Mouse (Mus musculus) forelimb bud, embryonic 11.5 days (tissue): ENCODE results near the gene Metrn.
A peak's percentile ranks its signal among the peaks of the same experiment; 100 is the strongest.

Source experiments
- DNase-seq: peaks from one replicate; pipeline ENCODE4 v3.0.0-alpha.2; 2012; ENCODE audit warnings: low read depth, low spot score

Metrn gene

DNA sequence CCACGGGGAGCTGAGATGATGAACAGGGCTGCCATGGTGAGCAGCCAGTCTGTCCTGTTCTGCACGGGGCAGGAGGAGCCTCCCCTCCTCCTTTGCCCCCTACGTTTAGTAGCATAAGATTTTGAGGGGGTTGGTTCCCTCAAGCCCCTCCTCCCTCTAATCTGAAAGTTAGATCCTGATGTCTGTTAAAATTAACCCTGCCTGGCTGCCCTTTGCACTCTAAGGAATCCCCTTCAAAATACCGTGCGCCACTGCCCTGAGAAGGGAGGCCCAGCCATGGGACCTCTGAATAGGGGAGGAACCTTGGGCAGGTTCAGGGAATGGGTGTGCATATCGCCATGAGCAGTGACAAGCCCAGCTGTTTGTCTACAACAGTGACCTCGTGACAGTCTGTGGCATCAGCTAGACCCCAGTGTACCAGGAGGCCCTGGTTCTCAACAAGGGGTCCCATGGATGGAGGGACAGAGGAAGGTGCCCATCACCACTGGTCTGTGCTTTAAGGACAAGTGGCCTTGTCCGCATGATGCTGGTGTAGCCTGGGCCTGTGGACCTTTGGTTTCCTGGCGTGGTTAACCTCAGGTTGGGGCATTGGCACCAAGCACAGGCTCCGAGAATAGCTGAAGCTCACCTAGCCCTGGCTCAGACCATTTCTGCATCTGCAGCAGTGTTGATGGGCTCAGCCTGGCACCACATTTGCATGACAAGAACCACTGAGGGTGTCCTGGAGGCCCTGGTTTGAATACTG is 21.4 kb downstream of the Metrn start:
- no peak for DNase-seq

DNA sequence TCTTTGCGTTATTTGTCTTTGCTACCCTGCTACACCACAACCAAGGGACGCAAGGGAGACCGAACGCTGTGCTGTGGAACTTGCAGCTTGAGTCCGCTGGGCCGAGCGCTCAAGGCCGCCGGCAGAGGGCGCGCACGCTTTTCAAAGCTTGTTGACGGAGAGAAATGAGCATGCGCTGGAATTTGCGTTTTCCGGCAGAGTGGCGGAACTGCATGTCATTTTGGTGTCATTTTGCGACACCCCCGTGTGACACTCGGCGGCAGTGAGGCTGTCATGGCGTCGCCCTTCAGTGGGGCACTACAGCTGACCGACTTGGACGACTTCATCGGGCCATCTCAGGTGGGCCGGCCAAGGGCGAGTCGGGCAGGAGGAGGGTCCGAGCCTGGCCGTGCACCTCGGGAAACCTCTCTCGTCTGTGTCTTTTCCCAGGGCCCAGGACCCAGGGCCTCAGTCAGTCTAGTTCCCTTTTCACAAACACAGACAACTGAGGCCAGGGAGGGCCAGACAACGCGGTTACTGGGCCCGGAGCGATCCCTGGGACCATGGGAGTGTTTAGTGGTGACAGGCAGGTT is 23.3 kb downstream of the Metrn start, which contains the start of gene Narfl:
TSS of gene Narfl (plus strand) at position 228 of the 572 bp plus-strand sequence.
- DNase-seq = peak; percentile 98

DNA sequence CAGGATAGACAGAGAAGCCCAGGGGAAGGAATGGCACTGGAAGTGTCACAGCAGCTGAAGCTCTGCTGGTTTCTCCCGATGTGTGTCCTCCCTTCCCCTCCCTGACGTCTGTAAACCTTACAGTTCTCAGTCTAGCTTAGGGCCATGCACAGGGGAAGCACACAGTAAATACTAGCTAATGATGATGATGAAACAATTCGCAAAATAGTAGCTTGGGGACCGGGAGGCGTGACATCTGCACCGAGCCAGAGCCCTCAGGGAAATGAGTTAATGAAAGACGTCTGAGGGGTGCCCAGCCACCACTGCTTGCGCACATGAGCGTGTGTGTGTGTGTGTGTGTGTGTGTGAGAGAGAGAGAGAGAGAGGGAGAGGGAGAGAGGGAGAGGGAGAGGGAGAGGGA is 27.6 kb downstream of the Metrn start:
- no peak for DNase-seq

DNA sequence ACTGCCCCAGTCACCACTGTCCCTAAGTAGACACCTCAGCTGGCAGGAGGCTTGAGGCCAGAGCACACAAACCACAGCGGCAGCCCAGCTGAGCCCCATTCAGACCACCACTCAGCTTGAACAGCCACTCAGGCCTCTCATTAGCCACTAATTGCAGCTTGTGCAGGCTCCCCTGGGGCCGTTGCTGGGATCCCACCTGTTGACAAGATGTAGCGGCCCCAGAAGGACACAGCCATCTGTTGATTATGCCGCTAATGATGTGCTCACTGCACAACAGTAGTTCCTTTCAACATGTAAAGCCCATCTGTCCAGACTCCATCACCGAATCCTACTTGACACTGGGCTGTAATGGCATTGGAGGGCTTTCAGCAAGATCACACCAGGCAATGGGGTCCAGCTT is 31.1 kb downstream of the Metrn start:
- peak; percentile 62 for DNase-seq

DNA sequence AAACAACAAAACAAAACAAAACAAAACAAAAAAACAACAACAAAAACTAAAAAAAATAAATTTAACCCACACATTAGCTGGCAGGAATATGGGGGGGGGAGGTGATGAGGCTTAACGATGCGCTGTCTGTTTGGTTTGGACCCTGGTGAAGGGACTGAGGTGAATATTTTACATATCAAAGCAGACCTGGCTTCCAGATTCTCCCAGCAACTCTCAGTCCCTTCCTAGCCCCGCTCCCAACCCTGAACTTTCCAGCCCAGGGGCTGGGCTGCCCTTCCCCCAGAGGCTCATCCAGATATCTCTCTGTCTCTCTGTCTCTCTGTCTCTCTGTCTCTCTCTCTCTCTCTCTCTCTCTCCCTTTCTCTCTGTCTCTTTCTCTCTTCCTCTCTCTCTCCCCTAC is 34.3 kb downstream of the Metrn start:
- DNase-seq = no peak

DNA sequence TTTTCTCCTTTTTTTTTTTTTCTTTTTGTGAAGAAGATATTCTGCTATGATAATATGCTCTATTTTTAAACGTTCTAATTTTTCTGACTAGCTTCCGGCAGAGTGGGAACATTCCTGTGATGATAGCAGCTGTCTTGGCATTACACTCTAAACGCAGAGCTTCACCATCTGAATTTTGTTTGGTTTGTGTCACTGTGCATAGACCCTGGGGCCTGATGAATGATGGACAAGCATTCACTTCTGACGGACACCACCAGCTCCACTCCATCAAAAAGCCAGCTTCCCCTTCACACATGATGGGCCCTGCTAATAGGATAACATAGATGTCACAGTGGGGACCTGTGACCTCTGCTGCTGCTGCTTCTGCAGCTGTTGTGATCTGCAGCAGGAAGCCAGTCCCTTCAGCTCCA is 35.4 kb downstream of the Metrn start:
- no peak for DNase-seq

DNA sequence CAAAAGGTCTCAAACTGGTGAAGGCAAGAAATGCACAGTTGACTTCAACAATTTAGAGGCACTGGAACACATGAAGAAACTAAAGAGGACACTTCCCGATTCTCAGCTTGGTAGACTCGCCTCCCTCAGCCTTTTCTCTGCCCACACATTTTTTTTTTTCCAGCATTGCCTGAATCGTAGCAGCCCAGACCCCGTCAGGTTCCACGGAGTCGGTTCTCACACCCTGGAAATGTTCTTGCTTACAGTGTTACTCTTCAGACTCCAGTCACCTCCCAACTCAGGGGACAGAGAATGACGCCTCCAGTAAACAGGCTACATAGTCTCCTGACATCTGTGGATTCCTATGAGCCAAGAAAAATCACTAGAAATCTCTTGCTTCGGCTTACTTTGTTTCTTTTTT is 36.8 kb downstream of the Metrn start:
- no peak for DNase-seq

DNA sequence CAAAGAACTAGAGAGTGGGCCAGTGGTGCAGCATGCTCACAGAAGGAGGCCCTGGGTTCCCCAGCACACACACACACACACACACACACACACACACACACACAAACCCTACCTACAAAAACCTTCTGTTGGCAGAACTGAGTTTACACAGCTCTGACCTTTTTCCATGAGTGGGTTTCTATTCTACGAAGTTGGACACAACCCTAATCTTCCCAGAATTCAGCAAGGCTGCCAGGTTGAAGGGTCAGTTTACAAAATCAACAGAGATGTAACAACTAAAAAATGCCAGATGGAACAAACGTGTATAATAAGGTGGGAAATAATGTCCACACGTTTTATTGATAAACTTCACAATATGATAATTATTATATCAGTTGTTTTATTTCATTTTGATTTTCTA is 39.2 kb downstream of the Metrn start:
- no peak for DNase-seq

DNA sequence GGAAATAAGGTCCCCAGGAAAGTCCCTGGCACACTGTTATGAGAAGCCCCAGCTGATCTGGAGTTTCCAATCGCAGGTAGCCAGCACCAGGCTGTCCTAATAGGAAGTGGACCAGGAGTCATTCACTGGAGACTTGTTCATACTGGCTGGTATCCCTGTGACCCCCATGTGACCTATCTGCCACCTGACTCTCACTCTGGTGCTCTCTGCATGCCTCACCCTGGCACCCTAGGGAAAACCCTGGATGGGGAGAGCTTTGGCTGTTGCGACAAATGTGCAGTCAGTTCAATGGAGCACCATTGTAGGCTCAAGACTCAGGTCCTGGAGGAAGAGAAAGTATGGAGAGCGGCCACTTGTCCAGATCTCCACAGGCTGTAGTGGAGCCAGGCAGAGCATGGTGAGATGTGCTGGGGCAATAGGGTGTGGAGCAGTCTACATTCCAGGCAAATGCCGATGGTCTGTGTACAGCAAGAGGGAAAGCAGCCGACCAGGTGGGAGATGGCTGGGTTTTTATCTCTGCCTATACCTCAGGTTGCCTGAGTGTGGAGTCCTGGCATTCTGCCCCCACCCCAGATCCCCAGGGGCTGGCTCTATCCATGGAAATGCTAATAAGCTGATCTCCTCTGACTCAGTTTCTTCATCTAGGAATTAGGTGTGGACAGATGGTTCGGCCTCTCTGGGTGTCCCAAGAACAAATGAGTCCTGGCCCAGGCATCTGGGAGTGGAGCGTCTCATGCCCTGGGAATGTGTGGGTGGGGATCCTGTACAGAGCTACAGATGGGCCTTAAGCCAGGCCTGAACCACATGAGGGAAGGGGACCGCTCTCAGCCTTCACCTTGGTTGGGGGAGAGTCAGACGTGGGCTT is 40.3 kb downstream of the Metrn start:
- no peak for DNase-seq

DNA sequence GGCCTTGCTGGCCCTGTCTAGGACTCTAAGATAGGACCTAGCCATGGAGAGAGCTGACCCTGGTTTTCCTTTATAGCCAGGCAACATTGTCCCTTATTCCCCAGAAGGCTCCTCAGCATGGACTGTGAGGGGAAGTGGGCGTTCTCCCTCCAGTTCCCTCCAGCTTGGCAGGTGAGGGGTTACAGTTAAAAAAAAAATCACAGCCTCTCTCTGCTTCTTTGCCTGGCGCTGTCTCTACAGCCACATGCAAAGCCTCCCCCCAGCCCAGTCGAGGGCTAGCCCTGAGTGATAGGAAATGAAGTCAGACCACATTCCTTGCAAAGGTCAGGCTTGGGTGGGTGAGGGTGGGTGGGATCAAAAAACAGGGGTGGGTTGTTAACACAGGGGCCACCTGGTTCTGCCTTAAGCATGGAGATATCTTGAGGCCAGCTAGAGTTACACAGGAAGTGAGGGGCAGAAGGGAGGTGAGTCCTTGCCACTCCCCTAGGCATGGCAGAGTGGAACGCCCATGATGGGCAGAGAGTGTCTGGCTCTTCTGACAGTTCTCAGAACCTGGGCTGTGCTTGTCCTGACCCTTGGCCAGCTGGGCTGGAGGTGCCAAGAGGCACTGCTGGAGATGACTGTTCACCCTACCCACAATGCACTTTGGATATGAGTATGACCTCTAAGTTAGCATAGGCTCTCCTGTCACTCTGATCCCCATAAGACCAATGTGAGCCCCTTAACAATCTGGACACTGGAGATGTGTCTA is 41.1 kb downstream of the Metrn start:
- DNase-seq = peak; percentile 14

DNA sequence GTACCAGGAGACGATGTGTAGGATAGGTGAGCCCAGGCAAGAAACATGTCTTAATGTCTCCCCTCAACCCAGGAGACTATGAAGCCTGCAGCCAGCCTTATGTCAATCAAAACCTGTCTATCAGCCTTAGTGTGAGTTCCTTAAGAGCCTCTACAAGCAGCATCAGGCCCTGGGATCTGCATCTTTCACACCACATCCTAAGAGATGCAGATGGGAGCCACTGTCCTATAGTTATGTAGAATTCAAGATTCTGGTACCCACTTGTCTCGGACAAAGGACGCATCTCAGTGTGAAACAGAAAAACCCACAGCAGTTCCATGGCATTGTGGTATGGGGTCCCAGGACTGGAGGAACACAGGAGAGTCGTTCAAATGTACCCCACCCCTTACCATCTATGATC is 41.9 kb downstream of the Metrn start:
- no peak for DNase-seq

DNA sequence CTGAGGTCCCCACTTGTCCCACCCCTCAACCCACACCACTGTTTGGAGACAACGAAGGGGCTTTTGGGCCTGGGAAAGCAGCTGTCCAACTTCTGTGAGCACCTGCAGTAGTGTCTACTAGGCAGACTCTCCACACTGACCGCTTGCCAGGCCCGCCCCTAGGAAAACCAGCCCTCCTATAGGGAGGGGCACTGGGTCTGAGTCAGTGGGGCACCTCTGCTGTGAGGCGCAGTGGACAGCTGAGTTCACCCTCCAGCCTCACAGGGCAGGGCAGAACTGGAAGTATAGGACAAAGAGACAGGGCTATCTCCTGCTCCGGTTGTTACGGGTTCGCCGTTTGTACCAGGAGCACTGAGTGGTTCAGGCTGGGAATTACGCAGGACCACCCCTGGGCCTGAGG is 42.7 kb downstream of the Metrn start, which contains the start of gene Msln:
TSS of gene Msln (minus strand) at position 138 of the 400 bp plus-strand sequence.
- DNase-seq = no peak

DNA sequence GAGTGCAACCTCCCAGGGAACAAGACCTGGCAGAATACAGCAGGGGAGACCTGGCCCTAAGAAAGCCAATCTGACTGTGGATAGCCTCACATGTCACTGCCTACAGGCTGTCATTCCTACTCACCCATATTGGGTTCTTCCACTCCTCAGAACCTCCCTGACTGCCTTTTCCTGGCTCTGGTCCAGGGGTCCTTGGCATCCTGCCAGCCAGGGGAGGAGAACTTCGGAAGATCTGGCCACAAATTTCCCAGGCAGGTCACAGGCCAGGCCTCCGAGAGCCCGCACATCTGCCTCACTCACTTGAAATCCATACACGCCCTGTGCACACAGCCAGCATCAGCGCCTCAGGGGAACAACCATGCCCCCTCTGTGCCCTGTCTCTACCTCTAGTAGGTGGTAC is 45.5 kb downstream of the Metrn start:
- no peak for DNase-seq

DNA sequence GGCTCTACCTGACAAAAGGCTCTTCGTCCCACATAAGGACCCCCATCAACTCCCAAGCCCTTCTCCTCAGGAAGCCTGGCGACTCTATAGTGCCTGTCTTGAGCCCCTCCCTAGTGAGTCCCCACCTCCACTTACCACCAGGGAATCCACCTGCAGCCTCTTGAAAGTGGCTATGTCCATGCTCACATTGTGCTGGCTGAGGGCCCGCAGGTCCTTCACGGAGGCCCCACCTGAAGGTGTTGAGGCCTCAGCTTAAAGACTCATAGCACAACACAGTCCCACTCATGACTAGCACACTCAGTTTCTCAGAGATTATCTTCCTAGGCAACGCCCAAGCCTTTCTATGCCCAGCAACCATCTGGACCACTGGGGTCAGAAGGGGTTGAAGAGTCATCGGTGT is 47.6 kb downstream of the Metrn start:
- DNase-seq = no peak

DNA sequence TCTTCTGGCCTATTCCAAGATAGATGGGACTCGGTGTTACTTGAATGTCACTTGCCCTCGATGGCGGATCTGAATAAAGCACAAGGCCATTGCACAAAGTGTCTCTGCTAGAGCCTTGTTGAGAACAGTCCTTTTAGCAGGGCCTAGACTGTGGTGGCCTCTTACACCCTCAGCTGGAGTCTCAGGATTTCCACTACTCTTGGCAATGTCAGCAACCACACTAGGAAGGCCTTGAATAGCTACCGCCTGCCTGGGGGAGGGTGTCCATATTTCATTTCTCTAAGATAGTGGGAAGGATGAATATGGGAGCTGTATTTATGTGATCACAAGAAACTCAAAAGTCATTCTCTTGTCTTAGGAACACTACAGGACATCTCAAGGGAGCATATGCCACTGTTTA is 48.7 kb downstream of the Metrn start:
- no peak for DNase-seq

DNA sequence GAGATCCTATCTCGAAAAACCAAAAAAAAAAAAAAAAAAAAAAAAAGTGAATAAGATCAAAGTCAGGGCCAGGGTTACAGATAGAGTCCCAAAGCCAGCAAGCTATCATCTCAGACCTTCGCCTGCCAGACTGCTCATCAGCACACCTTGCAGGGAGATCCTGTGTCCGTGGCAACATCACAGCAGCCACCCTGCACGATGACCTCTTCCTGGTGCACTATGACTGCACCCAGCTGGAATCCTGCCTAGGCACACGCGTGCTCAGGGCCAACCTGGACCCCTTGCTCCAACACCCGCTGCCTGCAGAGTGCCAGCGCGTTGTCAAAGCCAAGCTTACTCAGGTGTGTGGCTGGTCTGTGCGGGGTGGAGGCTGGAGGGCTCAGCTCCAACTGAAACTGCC is 52.6 kb downstream of the Metrn start:
- DNase-seq = no peak

DNA sequence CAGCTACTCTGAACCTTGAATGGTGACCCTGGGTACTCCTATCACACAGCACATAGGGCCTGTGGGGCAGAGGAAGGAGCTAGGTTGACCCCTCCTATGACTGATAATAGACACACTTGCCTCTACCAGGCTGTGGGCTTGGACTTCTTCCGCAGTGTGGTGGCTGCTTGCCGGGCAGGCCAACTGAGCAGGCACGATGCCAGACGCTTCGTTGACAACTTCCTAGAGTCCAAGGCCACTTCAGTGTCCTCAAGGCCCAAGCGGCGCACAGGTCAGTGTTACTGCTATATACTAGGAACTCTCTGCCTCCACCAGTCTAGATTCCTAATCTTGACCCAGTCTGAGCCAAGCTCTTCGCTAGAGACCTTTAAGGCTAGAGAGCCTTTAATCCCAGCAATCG is 53.1 kb downstream of the Metrn start:
- DNase-seq = no peak
